Mouse (Mus musculus) heart, postnatal 0 days (tissue): Measurements from ENCODE around the gene 9530077C05Rik.

Source experiments
- CTCF ChIP-seq: IDR thresholded peaks from 2 replicates; pipeline ENCODE4 v1.5.1; 2016; ENCODE audit warnings: antibody characterized with exemption, control low read depth, low read depth
- EP300 ChIP-seq: IDR thresholded peaks from 2 replicates; pipeline ENCODE4 v1.6.1; 2016; ENCODE audit warnings: antibody characterized with exemption, low read depth

GRCm38 (mm10) chr9:22457142-22457835 is 46.0 kb downstream of the 9530077C05Rik start:
- TF ChIP-seq CTCF, result no peak
- TF ChIP-seq EP300, result no peak
